Mouse (Mus musculus): Measurements from ENCODE around the gene March10. TPM values are rescaled to one million over a fixed set of nuclear protein-coding genes. Genes with fewer than 3 reads are reported as not detected.

The March10 gene
- not detected in 2 replicates for polyA plus RNA-seq (2015; fragmentation: Nextera tagmentation; extraction: Ambion mirVana)

DNA sequence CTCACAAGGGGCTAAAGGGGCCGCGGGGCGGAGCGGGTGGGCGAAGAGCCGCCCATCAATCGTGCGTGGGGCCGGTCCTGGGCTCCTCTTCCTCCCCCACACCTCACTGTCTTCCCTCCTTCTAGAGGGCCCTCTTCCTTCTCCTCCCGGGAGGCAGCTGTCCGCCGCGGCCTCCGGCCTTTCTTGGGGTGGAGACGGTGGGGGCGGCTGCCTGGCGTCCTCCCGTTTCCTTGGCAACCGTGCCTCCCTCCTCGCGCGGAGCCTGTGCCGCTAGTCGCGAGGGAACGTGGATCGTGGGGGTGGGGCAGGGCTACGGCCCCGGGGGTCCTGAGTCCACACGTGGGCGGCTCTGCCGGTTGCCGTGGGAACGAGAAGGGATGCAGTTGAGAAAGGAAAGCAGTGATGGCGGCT is at the start of gene March10:
TSS of gene March10 (minus strand) at position 239 of the 411 bp plus-strand sequence.
- Histone ChIP-seq H3K9ac (ENCODE audit: low read length) (peak within 1 kb of the TSS; percentile 63), H3K27ac (ENCODE audit: low read length) (no peak within 1 kb of the TSS), H3K27me3 (ENCODE audit: control insufficient read depth, insufficient read depth, low read length) (no peaks in the 10 kb centered on the region; the same call in 1 of the 2 replicates), H3K4me2 (ENCODE audit: low read depth, low read length) (peak within 1 kb of the TSS; percentile 70), H3K4me3 (replicated peaks; ENCODE audit: low read length) (peak within 1 kb of the TSS; percentile 51), H3K9me3 (replicated peaks; ENCODE audit: control insufficient read depth, low read length) (no peaks in the 10 kb centered on the region), H3K4me1 (ENCODE audit: control insufficient read depth, insufficient read depth, low read length) (peaks cover 7% of the 10 kb centered on the region; the same call in 1 of the 2 replicates), H3K36me3 (ENCODE audit: control insufficient read depth, insufficient read depth, low read length) (no peaks in the 10 kb centered on the region)
- 4% methylated on average over 32 of the region's 35 CpGs for WGBS
- peak; percentile 13; the same call in 1 of the 2 replicates for ATAC-seq (ENCODE audit: insufficient read depth, low FRiP score)

DNA sequence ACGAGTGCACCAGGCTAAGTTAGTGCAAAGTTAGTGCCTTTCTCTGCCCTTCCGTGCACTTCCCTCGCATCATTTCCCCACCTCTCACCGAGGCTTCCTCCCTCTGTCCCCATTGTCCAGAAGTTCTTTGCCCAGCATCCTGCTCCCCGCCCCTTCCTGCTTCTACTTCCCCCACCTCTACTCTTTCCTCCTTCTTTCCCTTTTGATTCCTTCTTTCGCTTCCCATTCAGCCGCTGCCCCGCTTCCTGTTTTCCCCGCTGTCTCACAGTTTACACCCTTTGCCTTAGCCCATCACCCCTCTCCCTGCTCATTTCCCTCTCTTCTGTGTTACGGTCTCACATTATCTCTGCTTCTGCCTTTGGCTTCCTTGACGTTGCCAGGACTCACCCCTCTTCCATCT is 49.8 kb upstream of the March10 start:
- Histone ChIP-seq H3K36me3 (ENCODE audit: control insufficient read depth, insufficient read depth, low read length) (no peaks in the 10 kb centered on the region), H3K4me3 (replicated peaks; ENCODE audit: low read length) (no peak overlapping the region), H3K9ac (ENCODE audit: low read length) (no peak overlapping the region), H3K9me3 (replicated peaks; ENCODE audit: control insufficient read depth, low read length) (no peaks in the 10 kb centered on the region), H3K4me1 (ENCODE audit: control insufficient read depth, insufficient read depth, low read length) (no peaks in the 10 kb centered on the region), H3K4me2 (ENCODE audit: low read depth, low read length) (no peak overlapping the region), H3K27ac (ENCODE audit: low read length) (no peak overlapping the region), H3K27me3 (ENCODE audit: control insufficient read depth, insufficient read depth, low read length) (no peaks in the 10 kb centered on the region)
- no peak for ATAC-seq (ENCODE audit: insufficient read depth, low FRiP score)
- WGBS, result 78% methylated on average over 11 of the region's 11 CpGs

DNA sequence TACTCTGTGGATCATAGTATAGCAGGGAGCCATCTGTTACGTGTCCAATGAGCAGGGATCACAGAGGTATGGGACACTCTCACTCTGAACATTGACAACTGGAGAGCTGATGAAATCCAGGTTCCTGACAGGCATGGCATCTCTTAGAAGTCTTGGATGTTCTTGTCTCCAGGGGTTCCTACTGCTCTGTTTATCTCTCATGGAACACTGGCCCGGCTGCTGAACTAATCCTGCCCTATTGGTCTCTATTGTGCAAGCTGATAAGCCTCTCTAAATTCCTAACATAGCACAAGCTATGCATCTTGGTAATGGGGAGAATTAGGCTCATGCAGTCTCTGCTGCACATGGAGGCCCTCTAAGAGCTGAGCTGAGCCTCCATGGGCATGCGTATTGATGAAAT is 48.5 kb upstream of the March10 start:
- no peaks in the 10 kb centered on the region for H3K9me3 ChIP-seq (replicated peaks; ENCODE audit: control insufficient read depth, low read length)
- H3K27ac ChIP-seq (ENCODE audit: low read length), result no peak overlapping the region
- no peak overlapping the region for H3K4me3 ChIP-seq (replicated peaks; ENCODE audit: low read length)
- no peaks in the 10 kb centered on the region for H3K27me3 ChIP-seq (ENCODE audit: control insufficient read depth, insufficient read depth, low read length)
- WGBS, result 49% methylated on average over 3 of the region's 3 CpGs
- H3K36me3 ChIP-seq (ENCODE audit: control insufficient read depth, insufficient read depth, low read length), result no peaks in the 10 kb centered on the region
- ATAC-seq (ENCODE audit: insufficient read depth, low FRiP score), result no peak
- no peaks in the 10 kb centered on the region for H3K4me1 ChIP-seq (ENCODE audit: control insufficient read depth, insufficient read depth, low read length)
- H3K4me2 ChIP-seq (ENCODE audit: low read depth, low read length), result no peak overlapping the region
- H3K9ac ChIP-seq (ENCODE audit: low read length), result no peak overlapping the region

DNA sequence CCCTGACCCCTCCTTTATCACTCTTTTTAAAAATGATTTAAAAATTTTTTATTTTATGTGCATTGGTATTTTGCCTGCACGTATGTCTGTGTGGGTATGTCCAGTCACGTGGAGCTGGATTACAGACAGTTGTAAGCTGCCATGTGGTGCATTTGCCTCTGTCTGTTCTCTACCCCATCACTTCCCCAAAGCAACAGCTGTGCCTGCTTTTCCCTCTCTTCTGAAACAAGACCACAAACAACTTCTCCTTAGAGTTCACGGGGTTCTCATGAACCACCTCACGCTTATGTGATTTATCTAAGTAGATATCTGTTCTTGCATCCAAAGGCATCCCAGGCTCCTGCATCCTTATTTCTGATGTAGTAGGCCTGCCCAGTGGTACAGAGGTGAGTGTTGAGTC is 45.8 kb upstream of the March10 start:
- no peaks in the 10 kb centered on the region for H3K9me3 ChIP-seq (replicated peaks; ENCODE audit: control insufficient read depth, low read length)
- no peak overlapping the region for H3K4me2 ChIP-seq (ENCODE audit: low read depth, low read length)
- ATAC-seq (ENCODE audit: insufficient read depth, low FRiP score), result no peak
- no peaks in the 10 kb centered on the region for H3K27me3 ChIP-seq (ENCODE audit: control insufficient read depth, insufficient read depth, low read length)
- H3K27ac ChIP-seq (ENCODE audit: low read length), result no peak overlapping the region
- WGBS, result 75% methylated on average over 4 of the region's 4 CpGs
- H3K4me3 ChIP-seq (replicated peaks; ENCODE audit: low read length), result no peak overlapping the region
- no peaks in the 10 kb centered on the region for H3K4me1 ChIP-seq (ENCODE audit: control insufficient read depth, insufficient read depth, low read length)
- no peak overlapping the region for H3K9ac ChIP-seq (ENCODE audit: low read length)
- H3K36me3 ChIP-seq (ENCODE audit: control insufficient read depth, insufficient read depth, low read length), result no peaks in the 10 kb centered on the region

DNA sequence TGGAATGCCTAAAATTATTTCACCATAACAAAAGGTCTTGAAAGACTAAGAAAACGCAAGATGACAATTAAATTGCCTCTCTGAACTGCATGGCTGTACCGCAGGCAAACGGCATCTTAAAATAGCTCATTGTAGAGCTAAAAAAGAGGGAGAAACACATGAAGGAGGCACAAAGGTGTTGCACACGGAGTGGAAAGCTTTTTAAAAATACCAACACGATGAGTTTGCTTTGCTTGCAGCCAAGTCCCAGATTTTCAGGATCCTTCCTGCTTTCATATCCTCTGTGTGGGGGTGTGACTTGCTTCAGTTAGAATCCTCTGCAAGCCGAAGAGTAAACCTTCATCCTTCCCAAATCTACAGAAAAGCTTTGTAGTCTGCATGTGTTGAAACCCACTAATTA is 41.0 kb upstream of the March10 start:
- H3K4me2 ChIP-seq (ENCODE audit: low read depth, low read length), result no peak overlapping the region
- 70% methylated on average over 6 of the region's 6 CpGs for WGBS
- no peak for ATAC-seq (ENCODE audit: insufficient read depth, low FRiP score)
- H3K27me3 ChIP-seq (ENCODE audit: control insufficient read depth, insufficient read depth, low read length), result no peaks in the 10 kb centered on the region
- H3K9me3 ChIP-seq (replicated peaks; ENCODE audit: control insufficient read depth, low read length), result no peaks in the 10 kb centered on the region
- no peak overlapping the region for H3K9ac ChIP-seq (ENCODE audit: low read length)
- H3K4me1 ChIP-seq (ENCODE audit: control insufficient read depth, insufficient read depth, low read length), result peaks cover 9% of the 10 kb centered on the region; the same call in 1 of the 2 replicates
- no peak overlapping the region for H3K27ac ChIP-seq (ENCODE audit: low read length)
- no peaks in the 10 kb centered on the region for H3K36me3 ChIP-seq (ENCODE audit: control insufficient read depth, insufficient read depth, low read length)
- no peak overlapping the region for H3K4me3 ChIP-seq (replicated peaks; ENCODE audit: low read length)

DNA sequence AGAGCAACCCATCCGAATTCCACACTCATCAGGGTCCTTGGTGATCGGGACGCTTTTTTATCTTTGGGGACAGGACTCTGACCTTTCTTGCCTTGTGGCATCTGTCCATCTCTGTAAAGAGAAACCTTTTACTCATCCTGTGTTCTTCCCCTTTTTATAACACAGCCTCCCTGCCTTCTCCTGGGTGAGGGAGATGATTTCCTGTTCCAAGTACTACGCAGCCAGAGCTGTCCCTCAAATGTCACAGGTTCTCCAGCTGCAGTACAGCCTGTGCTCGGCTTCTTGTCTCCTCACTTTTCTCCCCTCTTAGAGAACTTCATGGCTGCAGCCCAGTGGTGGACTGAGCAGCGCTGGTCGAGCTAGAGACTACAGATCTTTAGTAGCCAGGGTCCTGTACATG is 40.1 kb upstream of the March10 start:
- WGBS, result 51% methylated on average over 7 of the region's 7 CpGs
- no peak overlapping the region for H3K9ac ChIP-seq (ENCODE audit: low read length)
- H3K27me3 ChIP-seq (ENCODE audit: control insufficient read depth, insufficient read depth, low read length), result no peaks in the 10 kb centered on the region
- peaks cover 9% of the 10 kb centered on the region; the same call in 1 of the 2 replicates for H3K4me1 ChIP-seq (ENCODE audit: control insufficient read depth, insufficient read depth, low read length)
- H3K4me2 ChIP-seq (ENCODE audit: low read depth, low read length), result no peak overlapping the region
- H3K4me3 ChIP-seq (replicated peaks; ENCODE audit: low read length), result no peak overlapping the region
- H3K27ac ChIP-seq (ENCODE audit: low read length), result no peak overlapping the region
- no peaks in the 10 kb centered on the region for H3K9me3 ChIP-seq (replicated peaks; ENCODE audit: control insufficient read depth, low read length)
- H3K36me3 ChIP-seq (ENCODE audit: control insufficient read depth, insufficient read depth, low read length), result no peaks in the 10 kb centered on the region
- ATAC-seq (ENCODE audit: insufficient read depth, low FRiP score), result no peak

DNA sequence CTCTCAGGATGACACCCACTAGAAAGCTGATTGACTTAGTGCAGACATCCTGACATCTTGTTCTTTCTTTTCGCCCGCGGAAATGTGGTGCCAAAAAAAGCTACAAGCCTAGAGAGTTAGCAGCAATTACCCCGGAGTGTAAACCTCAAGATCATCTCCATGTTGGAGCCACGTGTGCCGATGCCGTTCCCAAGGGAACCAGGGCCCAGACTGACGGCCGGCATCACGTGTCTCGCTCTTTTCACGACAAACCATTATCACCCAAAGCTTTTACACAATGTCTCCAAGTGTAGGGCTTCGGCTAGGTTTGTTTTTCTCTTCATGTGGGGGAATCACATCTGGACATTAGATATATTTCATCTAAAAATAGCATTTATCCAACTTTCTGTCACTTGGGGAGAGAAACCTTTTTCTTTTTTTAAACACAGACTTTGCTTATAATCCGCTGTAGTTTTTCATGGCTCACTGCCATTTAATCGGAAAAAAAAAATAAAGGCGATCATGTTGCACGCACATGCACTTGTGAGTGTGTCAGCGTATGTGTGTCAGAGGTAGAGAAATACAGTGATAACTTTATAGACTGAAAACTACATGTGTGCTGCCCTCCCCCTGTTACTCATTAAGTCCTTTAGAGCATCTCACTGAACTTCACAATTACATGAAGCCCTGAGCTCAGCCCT is 39.2 kb upstream of the March10 start:
- no peak overlapping the region for H3K27ac ChIP-seq (ENCODE audit: low read length)
- peak overlapping the region; percentile 34 for H3K4me2 ChIP-seq (ENCODE audit: low read depth, low read length)
- no peak overlapping the region for H3K4me3 ChIP-seq (replicated peaks; ENCODE audit: low read length)
- H3K27me3 ChIP-seq (ENCODE audit: control insufficient read depth, insufficient read depth, low read length), result no peaks in the 10 kb centered on the region
- H3K4me1 ChIP-seq (ENCODE audit: control insufficient read depth, insufficient read depth, low read length), result peaks cover 9% of the 10 kb centered on the region; the same call in 1 of the 2 replicates
- 48% methylated on average over 18 of the region's 18 CpGs for WGBS
- no peaks in the 10 kb centered on the region for H3K36me3 ChIP-seq (ENCODE audit: control insufficient read depth, insufficient read depth, low read length)
- no peaks in the 10 kb centered on the region for H3K9me3 ChIP-seq (replicated peaks; ENCODE audit: control insufficient read depth, low read length)
- ATAC-seq (ENCODE audit: insufficient read depth, low FRiP score), result no peak
- no peak overlapping the region for H3K9ac ChIP-seq (ENCODE audit: low read length)

DNA sequence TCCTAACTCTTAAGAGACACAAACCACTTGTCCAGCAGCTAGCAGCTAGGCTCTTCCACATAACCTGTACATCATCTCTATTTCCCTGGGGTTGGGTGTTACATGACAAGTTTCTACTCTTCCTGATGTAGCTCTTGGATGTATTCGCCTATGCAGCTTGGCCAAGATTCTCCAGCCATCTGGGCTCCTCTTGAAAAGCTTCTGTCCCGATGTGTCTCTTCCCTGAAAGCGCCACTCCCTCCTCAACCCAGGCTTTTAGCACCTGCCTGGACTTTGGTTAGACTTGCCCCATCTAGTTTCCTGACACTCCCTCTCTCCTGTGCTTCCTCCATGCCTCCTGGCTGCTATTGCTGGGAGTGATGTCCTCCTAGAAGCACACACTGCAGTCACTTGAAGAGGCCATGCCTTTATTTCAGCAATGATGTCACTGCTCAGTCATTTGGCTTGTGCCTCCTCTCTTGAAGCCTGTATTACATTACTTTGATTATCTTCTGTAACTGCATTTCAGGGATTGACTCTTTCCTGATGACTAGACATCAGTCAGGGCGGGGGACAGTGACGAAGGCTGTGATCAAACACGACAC is 38.3 kb upstream of the March10 start:
- no peaks in the 10 kb centered on the region for H3K9me3 ChIP-seq (replicated peaks; ENCODE audit: control insufficient read depth, low read length)
- peak; percentile 76 for ATAC-seq (ENCODE audit: insufficient read depth, low FRiP score)
- no peaks in the 10 kb centered on the region for H3K36me3 ChIP-seq (ENCODE audit: control insufficient read depth, insufficient read depth, low read length)
- H3K4me3 ChIP-seq (replicated peaks; ENCODE audit: low read length), result no peak overlapping the region
- no peak overlapping the region for H3K9ac ChIP-seq (ENCODE audit: low read length)
- H3K4me1 ChIP-seq (ENCODE audit: control insufficient read depth, insufficient read depth, low read length), result peaks cover 9% of the 10 kb centered on the region; the same call in 1 of the 2 replicates
- H3K27me3 ChIP-seq (ENCODE audit: control insufficient read depth, insufficient read depth, low read length), result no peaks in the 10 kb centered on the region
- H3K27ac ChIP-seq (ENCODE audit: low read length), result no peak overlapping the region
- H3K4me2 ChIP-seq (ENCODE audit: low read depth, low read length), result no peak overlapping the region
- WGBS, result 68% methylated on average over 6 of the region's 6 CpGs

DNA sequence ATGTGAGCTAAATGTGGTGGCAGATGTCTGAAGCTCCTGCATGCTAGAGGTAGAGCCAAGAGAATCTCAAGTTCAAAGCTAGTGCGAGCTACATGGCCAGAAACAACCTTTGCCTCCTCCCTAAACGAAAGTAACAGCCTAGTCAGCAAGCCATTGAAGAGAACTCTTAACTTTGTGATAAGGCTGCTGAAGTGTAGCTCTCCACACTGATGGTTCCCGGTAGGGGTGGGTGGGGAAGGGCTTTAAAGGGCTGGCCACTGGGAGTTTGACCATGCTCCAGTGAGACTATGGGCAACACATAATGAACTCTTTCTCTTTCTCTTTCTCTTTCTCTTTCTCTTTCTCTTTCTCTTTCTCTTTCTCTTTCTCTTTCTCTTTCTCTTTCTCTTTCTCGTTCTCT is 35.9 kb upstream of the March10 start:
- H3K9ac ChIP-seq (ENCODE audit: low read length), result no peak overlapping the region
- H3K4me3 ChIP-seq (replicated peaks; ENCODE audit: low read length), result no peak overlapping the region
- WGBS, result 70% methylated on average over 4 of the region's 4 CpGs

More for the DNA sequence above, 35.9 kb upstream of the March10 start:
- Histone ChIP-seq H3K27ac (ENCODE audit: low read length) (no peak overlapping the region), H3K4me1 (ENCODE audit: control insufficient read depth, insufficient read depth, low read length) (peaks cover 9% of the 10 kb centered on the region; the same call in 1 of the 2 replicates), H3K9me3 (replicated peaks; ENCODE audit: control insufficient read depth, low read length) (no peaks in the 10 kb centered on the region), H3K27me3 (ENCODE audit: control insufficient read depth, insufficient read depth, low read length) (no peaks in the 10 kb centered on the region), H3K4me2 (ENCODE audit: low read depth, low read length) (no peak overlapping the region), H3K36me3 (ENCODE audit: control insufficient read depth, insufficient read depth, low read length) (no peaks in the 10 kb centered on the region)
- ATAC-seq (ENCODE audit: insufficient read depth, low FRiP score), result no peak
